Mouse (Mus musculus) kidney, postnatal 10 days (tissue): Measurements from ENCODE around the gene Cep44.
A peak's percentile ranks its signal among the peaks of the same experiment; 100 is the strongest.

Source experiments
- DNase-seq: peaks from one replicate; pipeline ENCODE4 v3.0.0; 2021; ENCODE audit warnings: mixed read lengths

Cep44 gene

DNA sequence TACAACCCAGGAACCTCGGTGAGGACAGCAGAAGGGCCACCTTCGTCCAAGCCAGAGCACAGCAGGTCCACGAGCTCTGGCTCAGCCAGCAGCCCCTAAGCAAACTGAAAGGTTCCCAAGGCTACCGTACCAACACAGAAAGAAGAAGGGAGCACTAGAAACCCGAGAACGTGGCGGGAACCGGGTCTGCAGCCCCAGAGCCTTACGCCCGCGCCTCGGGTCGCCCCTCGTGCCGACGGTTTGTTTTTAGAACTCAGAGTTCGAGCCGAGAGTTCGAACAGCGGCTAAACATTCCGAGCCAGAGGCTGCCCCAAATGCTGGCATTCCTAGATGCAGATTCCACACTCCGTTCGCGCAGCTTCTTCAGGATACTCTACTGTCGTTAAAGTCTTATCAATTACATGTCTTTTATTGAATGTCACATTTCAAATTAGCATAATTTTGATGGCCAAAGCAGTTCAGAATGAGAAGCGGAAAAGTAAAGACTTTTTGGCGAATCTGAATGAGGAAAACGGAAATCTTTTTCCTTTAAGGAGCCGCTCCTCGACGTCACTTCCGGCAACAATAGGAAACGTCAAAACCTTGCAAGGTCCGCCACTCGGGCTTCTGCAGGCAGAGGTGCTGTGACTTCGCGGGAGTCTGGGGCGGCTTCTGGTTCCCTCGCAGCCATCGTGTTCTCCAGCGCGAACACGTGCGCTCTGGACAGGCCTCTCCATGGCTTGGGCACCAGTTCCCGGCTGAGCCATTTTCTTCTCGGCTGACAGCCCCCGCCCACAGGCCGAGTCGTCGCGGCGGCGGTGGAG is at the start of gene Cep44, which contains the start of gene Fbxo8:
Gene Cep44, minus strand, starts transcription at position 490 of the 803 bp plus-strand sequence.
Gene Fbxo8, plus strand, starts transcription at position 533 of the 803 bp plus-strand sequence.
- DNase-seq: peak; percentile 91

DNA sequence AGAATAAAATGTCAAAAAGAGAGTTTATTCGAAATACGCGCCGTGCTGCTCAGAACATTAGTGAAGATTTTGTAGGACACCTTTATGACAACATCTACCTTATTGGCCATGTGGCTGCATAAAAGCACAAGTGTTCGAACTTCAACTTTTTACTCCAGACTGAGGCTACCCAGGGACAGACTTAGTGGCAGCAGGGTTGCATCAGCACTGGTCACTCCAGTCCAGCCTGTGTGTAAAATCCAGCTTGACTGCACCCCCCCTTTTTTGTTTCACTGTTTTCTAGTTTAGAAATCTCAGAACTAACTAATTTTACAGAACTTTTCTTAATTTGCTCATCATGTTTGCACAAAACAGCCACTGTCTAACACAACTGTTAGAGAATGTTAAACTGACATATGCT is 40.7 kb upstream of the Cep44 start:
- DNase-seq: no peak

- no peak for DNase-seq
Observed at GRCm38 (mm10) chr8:56591084-56591483, 40.2 kb upstream of the Cep44 start.

- DNase-seq: no peak
Observed at GRCm38 (mm10) chr8:56589004-56589403, 38.2 kb upstream of the Cep44 start.

- DNase-seq: peak; percentile 26
Observed at GRCm38 (mm10) chr8:56582841-56583240, 32.0 kb upstream of the Cep44 start.

DNA sequence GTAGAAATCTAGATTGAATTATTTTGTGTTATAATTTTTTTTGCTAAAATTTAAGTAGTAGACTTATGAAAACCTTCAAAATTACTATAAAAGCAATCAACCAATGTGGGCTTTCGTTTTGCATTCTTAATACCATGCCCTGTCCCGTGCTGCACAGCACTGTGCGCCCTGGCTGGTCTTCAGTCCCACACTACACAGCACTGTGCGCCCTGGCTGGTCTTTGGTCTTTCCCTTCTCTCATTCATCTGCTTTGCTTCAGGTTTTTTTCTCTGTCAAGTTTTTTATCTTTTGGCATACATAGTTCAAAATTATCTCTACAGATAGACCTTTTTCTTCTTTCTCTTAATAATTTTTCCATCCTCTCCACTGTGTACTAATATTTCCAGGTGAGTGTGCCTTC is 30.1 kb upstream of the Cep44 start:
- peak; percentile 21 for DNase-seq

GRCm38 (mm10) chr8:56566856-56567255 is 16.0 kb upstream of the Cep44 start:
- DNase-seq: no peak

GRCm38 (mm10) chr8:56564399-56565047 is 13.7 kb upstream of the Cep44 start:
- peak; percentile 12 for DNase-seq

DNA sequence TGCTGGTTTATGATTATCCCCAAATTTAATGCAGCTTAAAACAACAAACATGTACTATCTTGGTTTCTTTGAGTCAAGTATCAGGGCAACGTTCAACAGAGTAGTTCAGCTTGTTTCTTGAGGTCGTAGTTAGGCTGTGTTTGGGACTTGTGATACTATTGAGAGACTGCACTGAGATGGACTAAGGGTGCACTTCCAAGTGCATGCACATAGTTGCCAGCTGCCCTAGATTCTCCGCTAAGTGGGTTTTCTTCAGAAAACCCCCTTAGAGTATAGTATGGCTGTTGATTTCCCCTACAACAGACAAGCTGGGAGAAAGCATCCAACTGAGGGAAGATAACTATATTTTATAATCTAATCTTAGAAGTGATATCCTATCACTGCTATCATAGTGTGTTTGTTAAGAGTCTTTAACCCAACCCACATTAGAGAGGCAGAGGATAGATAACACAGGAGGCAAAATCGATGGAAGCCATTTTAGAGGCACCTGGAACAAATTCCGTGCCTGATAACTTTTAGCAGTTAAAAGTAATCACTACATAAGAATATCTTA is 1.8 kb upstream of the Cep44 start:
- DNase-seq: no peak

DNA sequence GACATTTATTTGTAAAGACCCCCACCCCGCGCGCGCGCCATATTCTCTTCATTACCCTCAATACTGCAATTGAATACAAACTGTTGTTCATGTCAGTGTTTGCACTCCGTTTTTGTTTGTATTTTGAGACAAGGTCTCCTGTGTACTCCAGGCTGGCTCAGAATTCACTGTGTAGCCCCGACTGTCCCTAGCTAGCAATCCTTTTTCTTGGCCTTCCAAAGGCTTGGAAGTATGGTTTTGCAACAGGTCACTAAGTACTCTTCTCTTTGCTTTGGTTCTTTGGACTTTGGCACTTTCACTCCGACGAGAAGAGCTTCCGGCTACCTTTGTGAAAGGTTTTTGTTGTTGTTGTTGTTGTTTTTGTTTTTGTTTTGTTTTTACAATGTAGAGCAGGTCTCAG is 1.2 kb upstream of the Cep44 start:
- DNase-seq: peak; percentile 8

GRCm38 (mm10) chr8:56551361-56551852 is 560 bp upstream of the Cep44 start:
- peak; percentile 90 for DNase-seq

GRCm38 (mm10) chr8:56547866-56548265 is 3.0 kb downstream of the Cep44 start:
- no peak for DNase-seq

GRCm38 (mm10) chr8:56540706-56541105 is 10.1 kb downstream of the Cep44 start:
- DNase-seq: no peak

DNA sequence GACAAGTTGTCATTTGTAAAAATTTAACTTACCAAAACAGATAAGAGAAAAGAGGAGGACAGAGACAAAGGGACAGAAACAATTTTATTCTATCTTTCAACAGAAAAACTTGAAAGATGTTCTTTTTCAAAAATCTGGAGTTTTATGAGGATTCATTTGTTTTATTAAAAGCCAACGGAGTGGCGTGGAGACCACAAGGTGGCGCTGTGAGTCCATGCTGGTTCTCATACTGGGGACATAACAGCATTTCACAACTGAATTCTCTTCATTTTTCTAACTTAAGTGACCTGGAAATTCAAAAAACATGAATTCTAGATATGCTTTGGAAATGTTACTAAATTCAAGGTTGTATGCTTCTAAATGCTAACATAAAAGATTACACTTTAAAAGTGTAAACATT is 20.5 kb downstream of the Cep44 start:
- peak; percentile 84 for DNase-seq

GRCm38 (mm10) chr8:56528869-56529268 is 22.0 kb downstream of the Cep44 start:
- DNase-seq: no peak

GRCm38 (mm10) chr8:56521051-56521450 is 29.8 kb downstream of the Cep44 start:
- no peak for DNase-seq

DNA sequence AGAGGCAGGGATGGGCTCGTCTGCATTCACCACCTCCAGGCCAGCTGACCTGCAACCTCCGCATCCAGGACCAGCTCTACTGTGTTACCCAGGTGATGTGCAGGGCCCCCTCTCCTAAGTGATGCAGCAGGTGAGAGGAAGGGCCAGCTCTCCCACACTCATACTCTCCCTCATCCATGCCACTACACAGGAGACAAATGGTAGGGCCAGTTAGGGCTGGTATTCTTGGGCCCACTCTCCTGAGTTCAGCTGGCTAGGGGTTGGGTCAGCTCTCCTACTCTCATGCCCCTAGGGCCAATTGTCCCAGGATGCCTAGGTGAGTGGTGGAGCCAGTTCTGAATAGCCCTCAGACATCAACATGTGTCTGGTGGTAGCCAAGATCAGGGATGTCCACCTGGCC is 30.6 kb downstream of the Cep44 start:
- no peak for DNase-seq

DNA sequence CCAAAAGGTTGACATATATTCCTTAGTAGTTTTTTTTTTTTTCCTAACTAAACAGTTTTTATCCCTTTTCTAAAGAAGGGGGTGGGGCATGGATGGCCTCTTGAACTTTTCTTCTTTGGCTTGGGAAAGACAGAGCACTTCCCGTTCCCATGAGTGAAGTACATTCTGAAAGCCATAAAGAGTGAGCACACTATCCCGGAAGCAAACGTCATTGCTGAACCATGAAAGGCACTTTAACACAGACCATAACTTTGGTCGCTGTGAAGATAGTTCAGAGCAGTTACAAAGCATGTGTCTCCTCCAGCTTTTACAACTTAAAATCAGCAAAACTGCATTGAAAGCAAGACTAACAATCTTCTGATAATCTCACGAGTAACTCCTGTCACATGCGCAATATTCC is 32.0 kb downstream of the Cep44 start:
- DNase-seq: no peak

DNA sequence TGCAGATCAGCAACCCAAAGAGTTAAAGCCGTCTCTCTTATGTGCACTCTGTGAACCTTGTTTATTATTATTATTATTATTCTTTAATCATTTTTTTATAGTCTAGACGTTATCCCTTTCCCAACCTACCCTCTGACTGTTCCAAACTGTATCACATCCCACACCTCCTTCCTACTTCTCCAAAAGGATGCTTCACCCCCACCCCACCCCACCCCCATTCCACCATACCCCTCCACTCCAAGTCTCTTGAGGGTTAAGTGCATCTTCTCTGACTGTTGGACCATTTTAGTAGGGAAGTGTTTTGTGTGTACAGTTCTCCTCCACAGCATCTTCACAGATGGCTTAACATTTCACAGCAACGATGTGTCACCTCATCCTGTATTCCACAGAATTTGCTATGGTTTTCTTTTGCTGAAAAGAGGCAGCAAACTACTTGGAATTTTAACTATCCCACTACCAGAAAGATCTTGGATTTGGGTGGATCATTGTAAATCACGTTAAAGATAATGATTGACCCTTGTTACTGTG is 41.8 kb downstream of the Cep44 start:
- DNase-seq: no peak

GRCm38 (mm10) chr8:56508318-56508951 is 42.4 kb downstream of the Cep44 start:
- no peak for DNase-seq

- no peak for DNase-seq
Observed at GRCm38 (mm10) chr8:56501911-56502310, 48.9 kb downstream of the Cep44 start.

DNA sequence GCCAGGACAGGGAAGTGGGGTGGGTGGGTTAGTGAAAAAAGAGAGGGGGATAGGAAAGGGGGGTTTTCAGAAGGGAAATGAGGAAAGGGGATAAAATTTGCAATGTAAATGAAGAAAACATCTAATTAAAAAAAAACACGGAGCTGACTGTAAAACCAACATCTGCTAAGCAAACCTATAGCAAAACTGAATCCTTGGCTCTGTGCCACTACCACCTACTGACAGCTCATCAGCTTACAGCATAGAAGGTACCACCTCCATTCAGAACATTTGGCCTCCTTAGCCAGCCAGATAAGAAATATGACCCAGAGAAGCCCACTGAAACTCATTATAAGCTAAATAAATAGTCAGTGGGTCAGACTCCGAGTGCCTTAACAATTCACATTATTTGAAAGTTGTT is 61.4 kb downstream of the Cep44 start:
- DNase-seq: no peak

DNA sequence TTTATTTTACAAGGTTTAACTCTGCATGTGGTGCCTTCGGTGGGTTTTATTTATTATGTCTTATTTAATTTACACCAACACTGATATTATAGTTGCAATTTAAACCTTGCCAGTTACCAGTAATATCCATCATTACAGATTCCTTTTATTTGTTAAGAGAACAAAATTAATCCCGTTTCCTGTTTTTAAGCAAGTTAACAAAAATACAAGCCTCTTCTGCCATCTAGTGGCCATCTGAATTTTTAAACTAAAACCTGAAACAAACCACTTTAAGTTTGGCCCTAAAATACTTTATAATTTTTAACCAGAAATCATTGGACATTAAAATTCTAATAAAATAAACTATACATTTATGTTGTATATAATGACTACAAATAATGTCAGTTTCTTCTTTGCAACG is 64.8 kb downstream of the Cep44 start:
- DNase-seq: no peak
